ENCODE assay signal across 19 mouse cellular contexts in genomic region chr8:112504034-112504433, GRCm38 (mm10).
DNase-seq lines count a peak whose midpoint lies in the region; ATAC-seq and TF ChIP-seq lines count a peak whose summit lies in the region.
"Had no signal": no experiment of that assay in that cellular context is flagged by ENCODE, and none has a peak within 500 bp of the region (broad histone marks: within the 10 kb centered on the region; RNA-seq: fewer than 3 reads in every experiment).

No protein-coding gene starts in this region.

- no peaks in the 10 kb centered on the region for H3K9me3 ChIP-seq in midbrain, embryonic 11.5 days (ENCODE audit: control insufficient read depth, low read length)
- no peaks in the 10 kb centered on the region for H3K9me3 ChIP-seq in midbrain, embryonic 16.5 days (replicated peaks; ENCODE audit: control insufficient read depth, low read length, poor library complexity, severe bottlenecking)

- no peaks in the 10 kb centered on the region for H3K79me2 ChIP-seq in heart, adult 2 months (replicated peaks; ENCODE audit: control insufficient read depth, insufficient read depth, low read length)

- ATAC-seq in midbrain, embryonic 11.5 days (ENCODE audit: low FRiP score), result no peak
- ATAC-seq in midbrain, embryonic 16.5 days, result no peak
- ATAC-seq: activated CD4-positive, CD25-positive, alpha-beta regulatory T cell, adult 4 months; CD4-positive, CD25-positive, alpha-beta regulatory T cell, adult 4 months; Patski had no signal

- WGBS in heart, adult 2 months, result 71% methylated on average over 8 of the region's 8 CpGs
- WGBS in midbrain, embryonic 11.5 days, result 86% methylated on average over 8 of the region's 8 CpGs
- WGBS in midbrain, embryonic 16.5 days, result 84% methylated on average over 8 of the region's 8 CpGs

- no peaks in the 10 kb centered on the region for H3K4me1 ChIP-seq in heart, adult 2 months (ENCODE audit: control insufficient read depth, insufficient read depth, low read length)
- H3K4me1 ChIP-seq in midbrain, embryonic 11.5 days (ENCODE audit: control insufficient read depth, insufficient read depth, low read length), result no peaks in the 10 kb centered on the region
- no peaks in the 10 kb centered on the region for H3K4me1 ChIP-seq in midbrain, embryonic 16.5 days (ENCODE audit: control insufficient read depth, insufficient read depth, low read length)

- intact Hi-C loops in heart, adult 2 months (cut with DNase I), result no loop called here

- DNase-seq in heart, adult 11 months, result peak; percentile 80
- no peak for DNase-seq in heart, adult 2 months
- peak; percentile 61 for DNase-seq in midbrain, embryonic 11.5 days (ENCODE audit: low spot score, missing footprints)
- DNase-seq: adrenal gland, adult 2 months; adrenal gland, adult 8-10 months; adrenal gland, postnatal 10 days; adrenal gland, postnatal 14 days; adrenal gland, postnatal 25 days; adrenal gland, postnatal 36 days; B cell, adult 2 months; cerebellum, adult 11 months; cerebellum, adult 11-12 months; cerebellum, adult 18-20 months had no signal

- no peaks in the 10 kb centered on the region for H3K27me3 ChIP-seq in heart, adult 2 months (ENCODE audit: control insufficient read depth, insufficient read depth, low read length)
- no peaks in the 10 kb centered on the region for H3K27me3 ChIP-seq in midbrain, embryonic 11.5 days (ENCODE audit: control insufficient read depth, insufficient read depth, low read length)
- H3K27me3 ChIP-seq in midbrain, embryonic 16.5 days (ENCODE audit: control insufficient read depth, insufficient read depth, low read depth, low read length), result no peaks in the 10 kb centered on the region
- H3K27me3 ChIP-seq: CH12.LX, Patski had no signal

- H3K9ac ChIP-seq in heart, adult 2 months (ENCODE audit: low read depth, low read length), result no peak overlapping the region
- H3K9ac ChIP-seq in midbrain, embryonic 11.5 days (ENCODE audit: low read length), result no peak overlapping the region
- H3K9ac ChIP-seq in midbrain, embryonic 16.5 days (ENCODE audit: low read depth, low read length), result no peak overlapping the region

- no peak for TF ChIP-seq POLR2A in heart, adult 2 months (IDR thresholded peaks at IDR 0.05; ENCODE audit: insufficient read depth, low read depth, low read length)

- TF ChIP-seq EP300 in heart, adult 2 months (IDR thresholded peaks at IDR 0.05; ENCODE audit: insufficient read depth, low read depth, low read length), result no peak

- no peak overlapping the region for H3K4me2 ChIP-seq in midbrain, embryonic 11.5 days
- H3K4me2 ChIP-seq in midbrain, embryonic 16.5 days (ENCODE audit: low read length), result no peak overlapping the region

- no peak overlapping the region for H3K4me3 ChIP-seq in heart, adult 2 months
- H3K4me3 ChIP-seq in midbrain, embryonic 11.5 days (ENCODE audit: low read depth, low read length), result no peak overlapping the region
- H3K4me3 ChIP-seq in midbrain, embryonic 16.5 days (ENCODE audit: low read depth, low read length), result no peak overlapping the region

- no peak overlapping the region for H3K27ac ChIP-seq in heart, adult 2 months
- H3K27ac ChIP-seq in midbrain, embryonic 11.5 days (ENCODE audit: low read depth, low read length), result no peak overlapping the region
- no peak overlapping the region for H3K27ac ChIP-seq in midbrain, embryonic 16.5 days (ENCODE audit: low read length)

- no peak for TF ChIP-seq CTCF in heart, adult 2 months (IDR thresholded peaks at IDR 0.05)

- H3K36me3 ChIP-seq in heart, adult 2 months (ENCODE audit: control insufficient read depth, insufficient read depth, low read length), result no peaks in the 10 kb centered on the region
- no peaks in the 10 kb centered on the region for H3K36me3 ChIP-seq in midbrain, embryonic 11.5 days (ENCODE audit: control insufficient read depth, insufficient read depth, low read length)
- no peaks in the 10 kb centered on the region for H3K36me3 ChIP-seq in midbrain, embryonic 16.5 days (ENCODE audit: control insufficient read depth, insufficient read depth, low read length)
- H3K36me3 ChIP-seq: G1E had no signal

Comparison
In these comparisons a context has a peak if more than half of its experiments do, and no peak if none do; other contexts are left out.
1. DNase-seq: peak in heart, adult 11 months (single experiment) and midbrain, embryonic 11.5 days (single experiment); none in heart, adult 2 months (0 of 2).